ENCODE assay signal across 10 mouse cellular contexts in genomic region chr16:94898832-94899231, GRCm38 (mm10).
"Had no signal": no experiment of that assay in that cellular context is flagged by ENCODE, and none has a peak within 500 bp of the region (broad histone marks: within the 10 kb centered on the region; RNA-seq: fewer than 3 reads in every experiment).

No protein-coding gene starts in this region.

- ATAC-seq: hindbrain, embryonic 16.5 days; inflammation-experienced regulatory T-cells, adult 6 months; intestine, postnatal 0 days; lung, postnatal 0 days; midbrain, embryonic 16.5 days had no signal

- DNase-seq: kidney, adult 8-10 months; kidney, postnatal 25 days; lung, adult 2 months; thymus, adult 18-20 months; thymus, postnatal 14 days had no signal
